Mouse (Mus musculus) liver, embryonic 14.5 days (tissue): ENCODE measurements around the gene Nup188.
A peak's percentile ranks its signal among the peaks of the same experiment; 100 is the strongest.

Source experiments
- CTCF ChIP-seq: IDR thresholded peaks from 2 replicates; pipeline ENCODE4 v1.5.1; 2016; ENCODE audit warnings: antibody characterized with exemption, low read depth, control low read depth
- EP300 ChIP-seq: IDR thresholded peaks from 2 replicates; pipeline ENCODE4 v1.6.1; 2016; ENCODE audit warnings: antibody characterized with exemption, low read depth

DNA sequence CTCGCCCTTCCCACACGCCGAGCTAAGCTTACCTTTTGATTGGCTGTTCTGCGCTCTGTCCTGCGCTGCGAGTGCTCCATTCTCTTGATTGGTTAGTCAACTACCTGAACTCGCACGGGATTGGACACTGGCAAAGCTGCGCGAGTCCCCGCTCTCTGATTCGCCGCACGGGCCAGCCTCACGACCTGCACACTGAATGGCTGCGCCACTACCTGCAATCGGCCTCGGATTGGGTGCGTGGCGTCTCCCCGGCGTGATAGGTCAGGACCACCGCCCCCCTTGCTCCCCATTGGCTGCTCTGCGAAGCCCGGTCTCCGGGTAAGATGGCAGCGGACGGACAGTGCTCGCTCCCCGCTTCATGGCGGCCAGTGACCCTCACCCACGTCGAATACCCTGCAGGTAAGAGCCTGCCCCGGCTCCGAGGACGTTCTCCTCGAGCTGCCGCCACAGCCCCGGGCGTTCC is 105.9 kb downstream of the Nup188 start, which contains the start of gene Dolpp1:
- TF ChIP-seq CTCF (no peak), EP300 (peak; percentile 67)
